Mouse (Mus musculus) forebrain, embryonic 14.5 days (tissue): ENCODE results near the gene Psg16. TPM values are rescaled to one million over a fixed set of nuclear protein-coding genes. Genes with fewer than 3 reads are reported as not detected.

Experiments
- ATAC-seq: fragments of 200-750 bp; cut with Nextera tagmentation; 2 replicates; pipeline ENCODE4 v1.8.0; 2017; ENCODE audit warnings: mild to moderate bottlenecking, moderate library complexity
- DNase-seq: peaks from one replicate; pipeline ENCODE4 v3.0.0-alpha.2; 2015; ENCODE audit warnings: low spot score
- H3K27ac ChIP-seq: fragments of 300-500 bp; sonication (generic); 2 replicates; pipeline ENCODE4 v1.5.1; 2014; ENCODE audit warnings: low read depth, mild to moderate bottlenecking, control low read depth, low read length, moderate library complexity
- H3K27me3 ChIP-seq: fragments of 300-500 bp; sonication (generic); replicated peaks from 2 replicates; pipeline ENCODE4 v1.6.1; 2014; ENCODE audit warnings: low read length, control low read depth, mixed read lengths; ENCODE audit not compliant: control insufficient read depth, insufficient read depth
- H3K36me3 ChIP-seq: fragments of 300-500 bp; sonication (generic); 2 replicates; pipeline ENCODE4 v1.6.1; 2014; ENCODE audit warnings: low read length, control low read depth; ENCODE audit not compliant: control insufficient read depth, insufficient read depth
- H3K4me1 ChIP-seq: fragments of 300-500 bp; sonication (generic); 2 replicates; pipeline ENCODE4 v1.6.1; 2014; ENCODE audit warnings: antibody characterized with exemption, low read length, control low read depth; ENCODE audit not compliant: control insufficient read depth, insufficient read depth
- H3K4me2 ChIP-seq: fragments of 300-500 bp; sonication (generic); 2 replicates; pipeline ENCODE4 v1.6.1; 2014; ENCODE audit warnings: mild to moderate bottlenecking, control low read depth, low read length
- H3K4me3 ChIP-seq: fragments of 300-500 bp; sonication (generic); 2 replicates; pipeline ENCODE4 v1.5.1; 2014; ENCODE audit warnings: low read depth, low read length, control low read depth
- H3K9ac ChIP-seq: fragments of 300-500 bp; sonication (generic); 2 replicates; pipeline ENCODE4 v1.6.1; 2014; ENCODE audit warnings: mild to moderate bottlenecking, low read length, control low read depth, moderate library complexity
- H3K9me3 ChIP-seq: fragments of 300-500 bp; sonication (generic); replicated peaks from 2 replicates; pipeline ENCODE4 v1.6.1; 2016; ENCODE audit warnings: low read length, control low read depth, mixed read lengths; ENCODE audit not compliant: control insufficient read depth
- WGBS: fragments of 180-500 bp; shearing (Covaris S2); extraction: QIAGEN DNeasy Blood & Tissue Kit; methylation state at CpG from one replicate; pipeline ENCODE4 v1.1.7; 2014; 5-methylcytosine and 5-hydroxymethylcytosine counted together
- polyA plus RNA-seq: library from polyadenylated mRNA; unstranded; fragments of >200 nt; fragmentation: Nextera tagmentation; extraction: Ambion mirVana; gene quantifications from 2 replicates; pipeline ENCODE4 v1.2.1, GENCODE M21; 2014

Psg16 gene
- polyA plus RNA-seq: 1.6 and 2.1 TPM in 2 replicates

DNA sequence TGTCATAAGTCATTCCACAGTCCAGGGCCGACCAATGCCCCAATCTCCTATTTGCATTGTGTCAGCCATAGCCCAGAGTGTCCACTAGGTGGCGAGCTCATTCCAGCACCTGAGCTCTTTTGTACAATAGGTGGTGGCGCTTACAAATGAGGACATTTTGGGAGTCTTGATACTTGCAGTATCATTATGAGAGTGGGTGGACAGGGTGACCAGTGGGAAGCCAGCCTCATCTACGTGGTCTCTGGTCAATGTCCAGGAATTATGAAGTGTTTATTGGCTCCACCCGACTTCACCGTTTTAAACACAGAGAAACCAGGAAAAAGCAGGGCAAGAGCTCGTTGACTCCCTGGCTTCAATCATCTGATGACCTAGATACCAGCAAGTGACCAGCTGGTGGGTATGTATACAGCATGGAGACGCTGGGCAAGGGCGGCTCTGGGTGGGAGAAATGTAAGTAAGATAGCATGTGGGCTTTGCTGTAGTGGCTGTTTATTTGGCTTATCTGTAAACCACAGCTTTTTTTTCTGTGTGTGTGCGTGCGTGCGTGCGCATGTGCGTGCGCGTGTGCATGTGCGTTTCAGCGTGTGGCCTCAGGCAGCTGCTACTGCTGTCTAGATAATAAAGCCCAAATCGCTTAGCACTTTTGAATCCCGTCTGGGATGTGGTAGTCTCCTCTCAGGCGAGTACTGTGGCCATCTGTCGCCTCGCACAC is at the start of gene Psg16:
Gene Psg16 (plus strand): TSS at position 137 of the 712 bp plus-strand sequence.
- DNase-seq: peak; percentile 76
- H3K27ac ChIP-seq: no peak within 1 kb of the TSS
- no peaks in the 10 kb centered on the region for H3K9me3 ChIP-seq
- no peak within 1 kb of the TSS for H3K9ac ChIP-seq
- no peak within 1 kb of the TSS for H3K4me3 ChIP-seq
- no peaks in the 10 kb centered on the region for H3K27me3 ChIP-seq
- peak; percentile 77 for ATAC-seq
- no peaks in the 10 kb centered on the region for H3K4me1 ChIP-seq
- WGBS: 66% methylated on average over 23 of the region's 23 CpGs
- peak within 1 kb of the TSS; percentile 20; the same call in 1 of the 2 replicates for H3K4me2 ChIP-seq
- no peaks in the 10 kb centered on the region for H3K36me3 ChIP-seq

DNA sequence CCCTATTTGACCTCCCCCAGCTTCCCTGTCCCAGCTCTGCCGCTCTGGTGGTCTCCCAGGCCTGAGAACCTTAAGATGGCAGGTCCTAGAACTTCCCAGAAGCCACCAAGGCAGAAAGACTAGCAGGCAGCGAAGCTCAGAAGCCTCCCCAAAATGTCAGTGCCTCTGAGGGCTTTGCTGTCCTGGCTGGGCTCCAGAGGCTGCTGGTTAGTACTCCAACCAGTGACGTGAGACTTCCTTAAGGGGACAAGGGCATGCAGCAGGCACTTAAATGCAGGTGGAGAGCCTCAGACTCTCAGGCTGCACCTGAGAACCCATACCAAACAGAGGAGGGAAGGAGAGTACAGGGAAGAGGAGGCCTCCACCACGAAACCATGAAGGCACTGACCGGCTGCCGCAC is 49.7 kb upstream of the Psg16 start:
- H3K27ac ChIP-seq: no peak overlapping the region
- ATAC-seq: no peak
- H3K9me3 ChIP-seq: no peaks in the 10 kb centered on the region
- H3K27me3 ChIP-seq: no peaks in the 10 kb centered on the region
- H3K36me3 ChIP-seq: peaks cover 56% of the 10 kb centered on the region
- 88% methylated on average over 6 of the region's 6 CpGs for WGBS
- H3K4me3 ChIP-seq: no peak overlapping the region
- H3K4me2 ChIP-seq: no peak overlapping the region
- DNase-seq: no peak
- H3K9ac ChIP-seq: no peak overlapping the region
- H3K4me1 ChIP-seq: peaks cover 13% of the 10 kb centered on the region

DNA sequence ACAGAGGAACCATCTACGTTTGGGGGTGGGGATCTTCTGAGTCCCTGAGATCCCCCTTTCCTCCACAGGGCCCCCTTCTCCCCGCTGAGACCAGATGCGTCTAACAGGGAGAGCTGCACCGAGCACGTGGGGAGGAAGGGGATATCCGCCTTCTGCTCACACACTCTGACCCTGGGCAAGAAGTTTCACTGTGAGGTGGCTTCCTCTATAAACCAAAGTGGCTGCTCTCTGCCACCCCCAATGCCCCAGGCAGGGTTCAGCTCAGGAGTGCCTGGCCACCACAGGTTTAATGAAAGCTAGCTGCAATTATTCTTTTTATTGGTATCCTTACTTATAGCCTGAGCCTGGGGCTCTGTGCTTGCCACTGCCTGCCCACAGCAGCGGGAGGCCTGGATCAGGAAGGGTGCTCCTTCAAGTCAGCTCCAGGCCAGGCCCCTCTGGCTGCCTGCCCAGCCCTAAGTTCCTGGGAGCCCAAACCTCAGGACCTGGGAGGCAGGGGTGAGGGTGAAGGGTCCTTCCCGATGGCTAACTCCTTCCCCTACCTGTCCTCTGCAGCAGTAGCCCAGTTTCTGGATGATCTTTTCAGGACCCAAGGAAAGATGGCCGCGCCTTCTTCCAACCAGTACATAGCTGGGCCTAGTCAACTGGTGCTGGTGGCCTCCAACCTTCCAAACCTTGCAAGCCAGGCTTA is 48.9 kb upstream of the Psg16 start:
- Histone ChIP-seq H3K9me3 (no peaks in the 10 kb centered on the region), H3K4me2 (no peak overlapping the region), H3K4me1 (peaks cover 13% of the 10 kb centered on the region), H3K27me3 (no peaks in the 10 kb centered on the region), H3K36me3 (peaks cover 48% of the 10 kb centered on the region), H3K27ac (no peak overlapping the region), H3K9ac (peak overlapping the region; percentile 37; the same call in 1 of the 2 replicates), H3K4me3 (no peak overlapping the region)
- WGBS: 89% methylated on average over 10 of the region's 10 CpGs
- DNase-seq (no peak), ATAC-seq (no peak)

DNA sequence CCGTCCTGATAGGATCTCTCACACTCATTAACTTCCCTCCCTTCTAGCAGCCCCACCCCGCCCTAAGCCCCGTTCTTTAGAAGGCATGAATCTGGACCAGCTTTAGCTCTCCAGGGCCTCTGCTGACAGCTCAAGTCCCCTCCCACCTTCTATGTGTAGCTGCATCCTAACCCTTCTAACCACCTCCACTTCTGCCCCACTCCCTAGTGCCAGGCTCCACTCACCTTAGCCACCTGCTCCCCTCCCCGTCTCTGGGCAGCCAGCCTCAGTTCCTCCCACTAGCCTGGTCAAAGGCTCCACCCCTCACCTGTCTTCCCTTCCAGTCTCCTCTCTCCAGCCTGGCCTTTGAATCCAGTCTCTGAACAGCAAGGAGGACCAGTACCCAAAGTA is 48.3 kb upstream of the Psg16 start:
- H3K4me2 ChIP-seq: no peak overlapping the region
- 73% methylated on average over 4 of the region's 4 CpGs for WGBS
- H3K4me3 ChIP-seq: no peak overlapping the region
- no peak overlapping the region for H3K27ac ChIP-seq
- no peaks in the 10 kb centered on the region for H3K27me3 ChIP-seq
- peaks cover 13% of the 10 kb centered on the region for H3K4me1 ChIP-seq
- H3K36me3 ChIP-seq: peaks cover 43% of the 10 kb centered on the region
- no peak for ATAC-seq
- DNase-seq: no peak
- 0 out of 2 replicates have a peak overlapping the region, but pooled peaks have one; percentile 13 for H3K9ac ChIP-seq
- H3K9me3 ChIP-seq: no peaks in the 10 kb centered on the region

DNA sequence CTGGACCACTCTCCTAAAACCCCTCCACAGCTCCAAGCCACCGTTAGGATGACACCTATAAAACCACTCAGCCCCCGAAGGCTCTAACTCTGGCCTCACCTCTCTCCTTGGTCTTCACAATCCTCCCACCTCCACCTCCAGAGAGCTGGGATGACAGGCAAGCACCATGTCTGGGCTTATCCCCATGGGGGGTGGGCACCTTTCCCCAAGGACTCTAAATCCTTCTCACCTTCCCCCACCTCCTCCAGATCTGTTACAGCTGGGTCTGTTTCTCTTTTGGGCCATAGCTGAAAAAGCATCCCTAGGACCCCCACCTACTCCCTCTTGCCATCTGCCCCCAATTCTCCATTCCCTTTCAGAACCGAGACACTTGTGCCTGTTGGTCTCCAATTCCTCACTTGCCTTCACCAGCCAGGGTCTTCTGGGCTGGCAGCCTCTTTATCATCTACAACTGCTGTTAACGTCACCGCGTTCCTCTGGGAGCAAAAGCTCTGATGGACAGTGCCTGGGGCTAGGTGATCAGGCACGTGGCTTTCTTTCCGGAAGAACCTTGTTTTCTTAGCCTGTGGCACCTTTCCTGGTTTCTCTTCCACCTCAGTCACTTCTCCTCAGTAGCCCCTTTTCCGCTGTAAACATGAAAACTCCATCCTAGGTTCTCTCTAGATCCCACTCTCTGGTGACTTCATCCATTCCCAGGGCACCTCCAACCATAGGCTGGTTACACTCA is 47.8 kb upstream of the Psg16 start:
- H3K27me3 ChIP-seq: no peaks in the 10 kb centered on the region
- 90% methylated on average over 9 of the region's 9 CpGs for WGBS
- peak overlapping the region; percentile 43; the same call in 1 of the 2 replicates for H3K9ac ChIP-seq
- no peak for ATAC-seq
- peak overlapping the region; percentile 73 for H3K4me2 ChIP-seq
- no peaks in the 10 kb centered on the region for H3K9me3 ChIP-seq
- H3K4me3 ChIP-seq: peak overlapping the region; percentile 81; the same call in 1 of the 2 replicates
- no peak for DNase-seq
- H3K27ac ChIP-seq: no peak overlapping the region
- peaks cover 37% of the 10 kb centered on the region for H3K36me3 ChIP-seq
- H3K4me1 ChIP-seq: peaks cover 13% of the 10 kb centered on the region

DNA sequence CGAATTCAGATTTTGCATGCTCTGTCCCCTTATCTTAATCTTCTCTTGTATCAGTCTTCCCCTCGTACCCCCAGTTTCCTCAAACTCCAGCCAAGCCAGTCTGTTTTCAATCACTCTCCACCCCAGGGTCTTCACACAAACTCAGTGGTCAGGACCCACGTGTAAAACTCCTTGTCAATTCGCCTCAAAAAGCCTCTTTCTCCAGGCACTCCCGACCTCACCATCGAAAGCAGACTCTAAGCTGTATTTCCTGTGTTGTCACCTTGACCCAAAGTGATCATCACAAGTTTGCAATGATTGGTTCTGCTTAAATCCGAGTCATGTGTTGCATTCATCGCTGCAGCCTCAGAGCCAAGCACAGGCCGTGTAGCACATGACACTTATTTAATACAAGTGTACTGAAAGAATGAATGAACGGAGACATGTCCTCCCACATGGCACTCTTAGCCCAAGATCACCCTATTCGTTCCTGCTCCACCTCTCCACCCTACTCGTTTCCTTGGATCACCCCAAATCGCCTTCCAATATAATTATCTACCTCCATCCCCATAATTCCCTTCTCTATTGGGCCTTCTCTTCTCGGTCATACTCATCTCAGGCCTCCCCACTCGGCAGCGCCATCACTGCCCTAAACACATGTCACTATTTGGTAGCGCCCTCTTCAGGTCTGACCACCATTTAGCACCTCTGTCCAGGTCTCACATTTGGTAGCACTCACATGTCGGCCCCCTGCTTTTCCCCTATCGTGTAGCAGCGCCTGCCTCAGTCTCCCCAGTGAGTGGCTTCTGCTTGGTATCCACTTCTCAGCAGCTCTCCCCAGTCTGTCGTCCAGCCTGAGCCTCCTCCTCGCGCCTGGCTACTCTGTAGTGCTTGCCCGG is 46.9 kb upstream of the Psg16 start:
- peaks cover 28% of the 10 kb centered on the region for H3K36me3 ChIP-seq
- ATAC-seq (peak; percentile 71; the same call in 1 of the 2 replicates), DNase-seq (peak; percentile 75)
- no peaks in the 10 kb centered on the region for H3K27me3 ChIP-seq
- H3K9me3 ChIP-seq: no peaks in the 10 kb centered on the region
- H3K4me3 ChIP-seq: peak overlapping the region; percentile 81
- peak overlapping the region; percentile 88 for H3K9ac ChIP-seq
- 0 out of 2 replicates have a peak overlapping the region, but pooled peaks have one; percentile 27 for H3K27ac ChIP-seq
- H3K4me2 ChIP-seq: peak overlapping the region; percentile 73
- peaks cover 13% of the 10 kb centered on the region for H3K4me1 ChIP-seq
- 10% methylated on average over 24 of the region's 24 CpGs for WGBS

DNA sequence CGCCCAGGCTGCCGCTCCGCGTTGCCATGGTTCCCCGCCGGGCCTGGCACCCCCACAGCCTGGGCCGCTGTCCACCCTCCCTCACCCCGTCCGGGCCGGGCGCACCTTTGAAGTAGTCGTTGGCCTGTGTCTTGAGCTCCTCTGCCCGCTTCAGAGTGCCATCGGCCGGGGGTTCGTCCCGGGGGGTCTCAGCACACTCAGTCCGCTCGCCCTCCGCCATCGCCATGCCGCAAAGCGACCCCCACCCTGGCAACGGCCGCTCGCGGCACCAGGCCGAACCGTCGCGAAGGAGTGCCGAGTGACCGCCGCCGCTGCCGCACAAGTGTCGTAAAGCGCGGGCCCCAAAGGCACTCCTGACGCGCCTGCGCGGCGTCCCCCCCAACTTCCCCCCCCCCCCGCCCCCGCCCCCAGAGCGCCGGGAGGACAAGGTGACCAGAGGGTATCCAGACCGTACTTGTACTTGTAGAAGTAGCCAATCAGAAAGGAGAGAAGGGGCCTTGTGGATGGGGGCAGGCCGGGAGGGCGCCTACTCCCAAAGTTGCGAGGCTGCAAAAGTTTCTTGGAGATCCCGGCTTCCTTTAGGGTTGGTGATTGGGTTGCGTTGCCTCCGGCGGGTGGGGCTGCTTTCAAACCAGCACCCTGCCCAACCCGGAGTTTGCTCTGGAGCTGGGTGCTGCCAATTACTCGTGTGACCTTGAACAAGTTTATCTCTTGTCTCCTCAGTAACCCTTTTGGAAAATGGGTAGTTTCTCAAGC is 46.1 kb upstream of the Psg16 start, which contains the start of gene Ppp5c:
Gene Ppp5c (minus strand): TSS at position 337 of the 756 bp plus-strand sequence.
- peak within 1 kb of the TSS; percentile 81 for H3K4me3 ChIP-seq
- under 1% methylated on average over 54 of the region's 58 CpGs for WGBS
- H3K27me3 ChIP-seq: no peaks in the 10 kb centered on the region
- peak; percentile 93 for DNase-seq
- H3K36me3 ChIP-seq: peaks cover 20% of the 10 kb centered on the region; the same call in 1 of the 2 replicates
- ATAC-seq: peak; percentile 88
- H3K4me1 ChIP-seq: peaks cover 13% of the 10 kb centered on the region
- H3K27ac ChIP-seq: 0 out of 2 replicates have a peak within 1 kb of the TSS, but pooled peaks have one; percentile 27
- H3K4me2 ChIP-seq: peak within 1 kb of the TSS; percentile 73
- H3K9ac ChIP-seq: peak within 1 kb of the TSS; percentile 88
- no peaks in the 10 kb centered on the region for H3K9me3 ChIP-seq
